Mouse (Mus musculus) erythroblast, embryonic 14.5 days (primary cell): ENCODE data around the gene Syde2.

Experiments
- GATA1 ChIP-seq: IDR thresholded peaks from 2 replicates; pipeline ENCODE4 v1.6.1; 2012; ENCODE audit warnings: low read length, inconsistent platforms, mixed read lengths
- TAL1 ChIP-seq: IDR thresholded peaks from 3 replicates; pipeline ENCODE4 v1.6.1; 2012; ENCODE audit warnings: low read length, inconsistent platforms, mixed read lengths

- no peak for TF ChIP-seq TAL1
- TF ChIP-seq GATA1, result no peak
Measured at GRCm38 (mm10) chr3:145946654-145947053, 41.0 kb upstream of the Syde2 start.
